Mouse (Mus musculus) forebrain, embryonic 12.5 days (tissue): ENCODE data around the gene Ctsg. TPM values are rescaled to one million over a fixed set of nuclear protein-coding genes. Genes with fewer than 3 reads are reported as not detected.
"Not testable (repeated sequence)": the region's sequence is repeated elsewhere in the genome, so short reads cannot be mapped to it uniquely, and the experiment has no call there.

ENCODE experiments used
- ATAC-seq: fragments of 200-750 bp; cut with Nextera tagmentation; 2 replicates; pipeline ENCODE4 v1.8.0; 2017; ENCODE audit warnings: moderate TSS enrichment; ENCODE audit not compliant: low FRiP score
- H3K27ac ChIP-seq: fragments of 300-500 bp; sonication (generic); 2 replicates; pipeline ENCODE4 v1.5.1; 2016; ENCODE audit warnings: mild to moderate bottlenecking
- H3K27me3 ChIP-seq: fragments of 300-500 bp; sonication (generic); 2 replicates; pipeline ENCODE4 v1.6.1; 2016; ENCODE audit warnings: mild to moderate bottlenecking
- H3K36me3 ChIP-seq: fragments of 300-500 bp; sonication (generic); replicated peaks from 2 replicates; pipeline ENCODE4 v1.6.1; 2016; ENCODE audit warnings: mild to moderate bottlenecking
- H3K4me1 ChIP-seq: fragments of 300-500 bp; sonication (generic); 2 replicates; pipeline ENCODE4 v1.6.1; 2016
- H3K4me2 ChIP-seq: fragments of 300-500 bp; sonication (generic); 2 replicates; pipeline ENCODE4 v1.6.1; 2016; ENCODE audit warnings: mild to moderate bottlenecking, moderate library complexity
- H3K4me3 ChIP-seq: fragments of 300-500 bp; sonication (generic); replicated peaks from 2 replicates; pipeline ENCODE4 v1.5.1; 2016; ENCODE audit warnings: mild to moderate bottlenecking
- H3K9ac ChIP-seq: fragments of 300-500 bp; sonication (generic); 2 replicates; pipeline ENCODE4 v1.6.1; 2016; ENCODE audit warnings: mild to moderate bottlenecking
- H3K9me3 ChIP-seq: fragments of 300-500 bp; sonication (generic); 2 replicates; pipeline ENCODE4 v1.6.1; 2016
- WGBS: fragments of 180-500 bp; shearing (Covaris S2); methylation state at CpG from one replicate; pipeline ENCODE4 v1.1.7; 2016; 5-methylcytosine and 5-hydroxymethylcytosine counted together
- microRNA-seq: library from miRNA; unstranded; fragments of <30 nt; microRNA quantifications from one replicate; pipeline ENCODE4, GENCODE M21; 2017
- polyA plus RNA-seq: library from polyadenylated mRNA; unstranded; fragments of >200 nt; fragmentation: Nextera tagmentation; extraction: Ambion mirVana; gene quantifications from 2 replicates; pipeline ENCODE4 v1.2.1, GENCODE M21; 2016

Ctsg gene
- polyA plus RNA-seq, 1 experiment from 2014 or later = not detected

DNA sequence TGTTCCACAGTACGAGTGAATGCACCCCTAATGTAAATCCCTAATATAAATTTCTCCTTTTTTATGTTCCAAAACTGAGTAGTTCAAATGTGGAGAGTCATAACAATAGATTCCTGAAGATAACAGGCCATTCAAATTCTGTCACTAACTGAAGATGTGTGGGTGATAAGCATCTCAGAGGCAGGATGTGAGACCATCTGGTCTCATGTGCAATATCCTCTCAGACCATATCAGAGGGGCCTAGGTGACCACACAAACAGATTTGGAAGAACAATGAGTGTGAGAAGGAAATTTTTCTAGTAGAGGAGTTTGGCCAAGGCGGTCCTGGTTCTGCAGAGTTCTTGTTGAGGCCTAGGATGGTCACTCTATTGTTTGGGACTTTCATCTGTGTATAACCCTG lies 9.0 kb downstream of the Ctsg start:
- Histone ChIP-seq H3K27me3 (no peaks in the 10 kb centered on the region), H3K36me3 (no peaks in the 10 kb centered on the region), H3K4me3 (no peak overlapping the region), H3K4me1 (no peaks in the 10 kb centered on the region), H3K4me2 (no peak overlapping the region), H3K27ac (no peak overlapping the region), H3K9ac (no peak overlapping the region), H3K9me3 (no peaks in the 10 kb centered on the region)
- no peak for ATAC-seq
- 79% methylated on average over 2 of the region's 2 CpGs for WGBS

DNA sequence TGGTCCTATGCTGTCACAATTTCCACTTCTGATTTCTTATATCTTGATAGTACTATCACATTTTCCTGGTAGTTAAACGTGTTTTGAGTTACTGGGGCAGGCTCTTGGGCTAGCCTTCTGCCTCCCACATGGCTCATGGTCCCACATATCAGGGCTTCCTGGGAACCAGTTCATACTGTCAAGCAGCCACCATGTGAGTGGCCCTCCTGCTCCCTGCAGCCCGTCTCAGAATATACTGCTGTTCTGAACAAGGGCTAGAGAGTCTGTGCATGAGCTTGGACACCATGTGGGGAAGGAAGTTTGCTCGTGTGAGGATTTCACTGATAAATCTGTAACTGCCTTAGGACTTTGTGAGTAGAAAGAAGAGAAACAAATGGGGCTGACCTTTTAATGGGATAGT lies 15.7 kb downstream of the Ctsg start:
- Histone ChIP-seq H3K36me3 (no peaks in the 10 kb centered on the region), H3K9ac (no peak overlapping the region), H3K27me3 (no peaks in the 10 kb centered on the region), H3K27ac (no peak overlapping the region), H3K4me1 (no peaks in the 10 kb centered on the region), H3K4me3 (no peak overlapping the region), H3K9me3 (no peaks in the 10 kb centered on the region), H3K4me2 (no peak overlapping the region)
- no peak for ATAC-seq
- 79% methylated on average over 3 of the region's 3 CpGs for WGBS

- 95% methylated on average over 2 of the region's 2 CpGs for WGBS
- Histone ChIP-seq H3K9ac (no peak within 1 kb of the TSS), H3K4me3 (no peak within 1 kb of the TSS), H3K27ac (no peak within 1 kb of the TSS), H3K9me3 (no peaks in the 10 kb centered on the region), H3K27me3 (no peaks in the 10 kb centered on the region), H3K4me1 (no peaks in the 10 kb centered on the region), H3K36me3 (no peaks in the 10 kb centered on the region), H3K4me2 (no peak within 1 kb of the TSS)
- no peak for ATAC-seq
Measured at GRCm38 (mm10) chr14:56085167-56085566, 17.2 kb downstream of the Ctsg start, which contains the start of gene Mcpt8. TSS of gene Mcpt8 (minus strand) at chr14:56085273.

- H3K27ac ChIP-seq = no peak overlapping the region
- no peak overlapping the region for H3K4me3 ChIP-seq
- H3K9me3 ChIP-seq = no peaks in the 10 kb centered on the region
- no peak overlapping the region for H3K4me2 ChIP-seq
- H3K36me3 ChIP-seq = no peaks in the 10 kb centered on the region
- no peak for ATAC-seq
- 72% methylated on average over 4 of the region's 4 CpGs for WGBS
- no peaks in the 10 kb centered on the region for H3K27me3 ChIP-seq
- no peak overlapping the region for H3K9ac ChIP-seq
- no peaks in the 10 kb centered on the region for H3K4me1 ChIP-seq
Measured at GRCm38 (mm10) chr14:56082016-56082415, 20.4 kb downstream of the Ctsg start.

DNA sequence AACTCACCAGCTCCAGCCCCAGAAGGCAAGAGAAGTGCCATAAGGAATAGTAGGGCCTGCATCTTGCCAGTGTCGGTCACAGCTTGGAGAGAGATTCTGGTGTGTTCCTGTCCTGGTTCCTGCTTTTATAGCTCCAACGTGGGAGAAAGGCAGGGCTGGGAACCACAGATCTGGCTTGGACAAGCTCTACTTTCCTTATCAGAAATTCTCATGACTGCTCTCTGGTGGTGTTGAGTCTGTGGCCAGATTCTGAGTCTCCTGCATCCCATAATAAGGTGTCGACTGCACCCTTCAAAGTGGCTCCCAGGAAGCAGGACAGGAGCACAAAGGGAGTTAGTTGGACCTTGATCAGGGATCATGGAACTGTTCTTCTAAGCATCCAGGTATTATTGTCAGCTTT lies 40.2 kb downstream of the Ctsg start, which contains the start of gene Mcpt4:
Gene Mcpt4, minus strand, starts transcription at position 101 of the 400 bp plus-strand sequence.
- H3K4me1 ChIP-seq, H3K27me3 ChIP-seq, H3K4me2 ChIP-seq, H3K27ac ChIP-seq, H3K9me3 ChIP-seq, ATAC-seq, H3K9ac ChIP-seq, H3K4me3 ChIP-seq, H3K36me3 ChIP-seq: not testable (repeated sequence)
- 75% methylated on average over 3 of the region's 3 CpGs for WGBS

- no peak for ATAC-seq
- Histone ChIP-seq H3K27ac (no peak overlapping the region), H3K36me3 (no peaks in the 10 kb centered on the region), H3K9ac (no peak overlapping the region), H3K4me3 (no peak overlapping the region), H3K9me3 (no peaks in the 10 kb centered on the region), H3K4me1 (no peaks in the 10 kb centered on the region), H3K4me2 (no peak overlapping the region), H3K27me3 (no peaks in the 10 kb centered on the region)
- WGBS = 83% methylated on average over 4 of the region's 4 CpGs
Measured at GRCm38 (mm10) chr14:56057722-56058121, 44.7 kb downstream of the Ctsg start.

DNA sequence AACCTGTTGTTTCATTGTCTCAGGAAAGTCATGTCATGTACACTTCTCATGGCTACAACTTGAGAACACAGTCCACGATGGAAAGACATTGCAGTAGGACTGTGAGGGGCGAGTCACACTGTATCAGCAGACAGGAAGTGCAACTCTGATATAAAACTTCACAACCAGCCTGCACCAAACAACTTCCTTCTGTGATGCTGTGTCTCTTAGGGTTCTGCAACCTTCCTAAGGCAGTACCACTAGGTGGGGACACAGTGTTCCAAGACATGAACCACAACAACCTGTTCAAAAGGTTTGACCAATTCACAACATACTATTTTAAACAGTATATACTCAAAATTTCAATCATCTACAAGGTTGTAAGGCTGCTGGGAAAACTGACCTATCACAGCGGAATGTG lies 47.0 kb downstream of the Ctsg start:
- H3K27ac ChIP-seq = no peak overlapping the region
- H3K9ac ChIP-seq = no peak overlapping the region
- no peaks in the 10 kb centered on the region for H3K4me1 ChIP-seq
- no peak for ATAC-seq
- 90% methylated on average over 3 of the region's 3 CpGs for WGBS
- H3K27me3 ChIP-seq = no peaks in the 10 kb centered on the region
- no peaks in the 10 kb centered on the region for H3K9me3 ChIP-seq
- H3K36me3 ChIP-seq = no peaks in the 10 kb centered on the region
- no peak overlapping the region for H3K4me2 ChIP-seq
- no peak overlapping the region for H3K4me3 ChIP-seq

Small RNAs within 50 kb of the gene (microRNA-seq; reads per million reads assigned to microRNA genes)
- not detected for gene Mir6949

Other genes starting within 250 kb of the Ctsg start
- 23.9 and 26.9 TPM in 2 replicates for gene Nynrin, start 248.6 kb downstream of the Ctsg start, polyA plus RNA-seq
- gene Cbln3, start 218.2 kb downstream of the Ctsg start, polyA plus RNA-seq = 0.04 and 0.27 TPM in 2 replicates
- 18.9 and 21.2 TPM in 2 replicates for gene Khnyn, start 217.6 kb downstream of the Ctsg start, polyA plus RNA-seq
- gene Sdr39u1, start 202.3 kb downstream of the Ctsg start, polyA plus RNA-seq = 42.6 and 51.0 TPM in 2 replicates
- not detected in 2 replicates for gene Cma1, start 157.9 kb downstream of the Ctsg start, polyA plus RNA-seq
- not detected in 2 replicates for gene Cma2, start 151.6 kb downstream of the Ctsg start, polyA plus RNA-seq
- gene Mcpt1, start 84.6 kb downstream of the Ctsg start, polyA plus RNA-seq = not detected in 2 replicates
- gene Mcpt9, start 72.1 kb downstream of the Ctsg start, polyA plus RNA-seq = not detected in 2 replicates
- gene Mcpt2, start 60.5 kb downstream of the Ctsg start, polyA plus RNA-seq = not detected in 2 replicates
- gene Mcpt4, start 40.3 kb downstream of the Ctsg start, polyA plus RNA-seq = not detected in 2 replicates
- gene Mcpt8, start 17.3 kb downstream of the Ctsg start, polyA plus RNA-seq = not detected in 2 replicates
- not detected in 2 replicates for gene Gzme, start 18.1 kb upstream of the Ctsg start, polyA plus RNA-seq
- not detected in 2 replicates for gene Gzmd, start 30.0 kb upstream of the Ctsg start, polyA plus RNA-seq
- gene Gzmg, start 57.0 kb upstream of the Ctsg start, polyA plus RNA-seq = not detected in 2 replicates
- not detected in 2 replicates for gene Gzmn, start 72.0 kb upstream of the Ctsg start, polyA plus RNA-seq
- gene Gzmf, start 108.8 kb upstream of the Ctsg start, polyA plus RNA-seq = not detected in 2 replicates
- gene Gzmc, start 132.1 kb upstream of the Ctsg start, polyA plus RNA-seq = not detected in 2 replicates
- not detected in 2 replicates for gene Gzmb, start 159.7 kb upstream of the Ctsg start, polyA plus RNA-seq